Mouse (Mus musculus) hindbrain, embryonic 15.5 days (tissue): Measurements from ENCODE around the gene Tldc1. TPM values are rescaled to one million over a fixed set of nuclear protein-coding genes. Genes with fewer than 3 reads are reported as not detected.

Experiments
- ATAC-seq: fragments of 200-750 bp; cut with Nextera tagmentation; 2 replicates; pipeline ENCODE4 v1.8.0; 2017; ENCODE audit warnings: low read depth, moderate number of reproducible peaks, moderate TSS enrichment; ENCODE audit not compliant: low FRiP score
- H3K27ac ChIP-seq: fragments of 300-500 bp; sonication (generic); replicated peaks from 2 replicates; pipeline ENCODE4 v1.5.1; 2015; ENCODE audit warnings: mild to moderate bottlenecking, inconsistent platforms
- H3K27me3 ChIP-seq: fragments of 300-500 bp; sonication (generic); 2 replicates; pipeline ENCODE4 v1.6.1; 2015; ENCODE audit warnings: control low read depth, inconsistent platforms
- H3K36me3 ChIP-seq: fragments of 300-500 bp; sonication (generic); 2 replicates; pipeline ENCODE4 v1.6.1; 2015; ENCODE audit warnings: control low read depth, inconsistent platforms
- H3K4me1 ChIP-seq: fragments of 300-500 bp; sonication (generic); replicated peaks from 2 replicates; pipeline ENCODE4 v1.6.1; 2015; ENCODE audit warnings: control low read depth, inconsistent platforms
- H3K4me2 ChIP-seq: fragments of 300-500 bp; sonication (generic); 2 replicates; pipeline ENCODE4 v1.6.1; 2015; ENCODE audit warnings: moderate library complexity, mild to moderate bottlenecking, inconsistent platforms
- H3K4me3 ChIP-seq: fragments of 300-500 bp; sonication (generic); 2 replicates; pipeline ENCODE4 v1.5.1; 2015; ENCODE audit warnings: mild to moderate bottlenecking, inconsistent platforms
- H3K9ac ChIP-seq: fragments of 300-500 bp; sonication (generic); 2 replicates; pipeline ENCODE4 v1.6.1; 2015; ENCODE audit warnings: inconsistent platforms
- H3K9me3 ChIP-seq: fragments of 300-500 bp; sonication (generic); 2 replicates; pipeline ENCODE4 v1.6.1; 2016; ENCODE audit warnings: control low read depth, inconsistent platforms
- WGBS: fragments of 180-500 bp; shearing (Covaris S2); methylation state at CpG from one replicate; pipeline ENCODE4 v1.1.7; 2015; 5-methylcytosine and 5-hydroxymethylcytosine counted together
- polyA plus RNA-seq: library from polyadenylated mRNA; unstranded; fragments of >200 nt; fragmentation: Nextera tagmentation; extraction: Ambion mirVana; gene quantifications from 2 replicates; pipeline ENCODE4 v1.2.1, GENCODE M21; 2015

The Tldc1 gene
- polyA plus RNA-seq, 1 experiment from 2014 or later, result 13.2 TPM

GRCm38 (mm10) chr8:119798170-119798964 lies 20.2 kb upstream of the Tldc1 start:
- peak; percentile 81 for ATAC-seq
- peak overlapping the region; percentile 0; the same call in 1 of the 2 replicates for H3K4me3 ChIP-seq
- 0 out of 2 replicates have a peak overlapping the region, but pooled peaks have one; percentile 10 for H3K9ac ChIP-seq

GRCm38 (mm10) chr8:119795651-119796050 lies 17.4 kb upstream of the Tldc1 start:
- Histone ChIP-seq H3K36me3 (no peaks in the 10 kb centered on the region), H3K27me3 (no peaks in the 10 kb centered on the region), H3K4me2 (no peak overlapping the region), H3K9me3 (no peaks in the 10 kb centered on the region), H3K4me3 (no peak overlapping the region), H3K9ac (no peak overlapping the region), H3K4me1 (peaks cover 25% of the 10 kb centered on the region), H3K27ac (no peak overlapping the region)
- no peak for ATAC-seq
- WGBS, result 91% methylated on average over 3 of the region's 3 CpGs

More at GRCm38 (mm10) chr8:119798170-119798964, 20.2 kb upstream of the Tldc1 start:
- Histone ChIP-seq H3K27ac (peak overlapping the region; percentile 78), H3K4me1 (peaks cover 22% of the 10 kb centered on the region), H3K36me3 (no peaks in the 10 kb centered on the region), H3K27me3 (no peaks in the 10 kb centered on the region), H3K9me3 (no peaks in the 10 kb centered on the region), H3K4me2 (peak overlapping the region; percentile 39)
- WGBS, result 4% methylated on average over 15 of the region's 15 CpGs

GRCm38 (mm10) chr8:119794689-119795088 lies 16.5 kb upstream of the Tldc1 start:
- no peak for ATAC-seq
- no peaks in the 10 kb centered on the region for H3K36me3 ChIP-seq
- H3K27ac ChIP-seq, result no peak overlapping the region
- no peak overlapping the region for H3K4me3 ChIP-seq
- WGBS, result 47% methylated on average over 7 of the region's 7 CpGs
- peaks cover 28% of the 10 kb centered on the region for H3K4me1 ChIP-seq
- H3K4me2 ChIP-seq, result no peak overlapping the region
- no peaks in the 10 kb centered on the region for H3K9me3 ChIP-seq
- no peak overlapping the region for H3K9ac ChIP-seq
- H3K27me3 ChIP-seq, result no peaks in the 10 kb centered on the region

GRCm38 (mm10) chr8:119791804-119792704 lies 13.8 kb upstream of the Tldc1 start:
- H3K4me3 ChIP-seq, result no peak overlapping the region
- H3K27ac ChIP-seq, result peak overlapping the region; percentile 63
- no peaks in the 10 kb centered on the region for H3K27me3 ChIP-seq
- H3K36me3 ChIP-seq, result no peaks in the 10 kb centered on the region
- peak; percentile 63; the same call in 1 of the 2 replicates for ATAC-seq
- WGBS, result 12% methylated on average over 16 of the region's 16 CpGs
- H3K4me2 ChIP-seq, result no peak overlapping the region
- H3K9me3 ChIP-seq, result no peaks in the 10 kb centered on the region
- no peak overlapping the region for H3K9ac ChIP-seq
- peaks cover 16% of the 10 kb centered on the region for H3K4me1 ChIP-seq

- Histone ChIP-seq H3K36me3 (no peaks in the 10 kb centered on the region), H3K27ac (no peak overlapping the region), H3K27me3 (no peaks in the 10 kb centered on the region), H3K4me3 (no peak overlapping the region), H3K9me3 (no peaks in the 10 kb centered on the region), H3K4me2 (no peak overlapping the region), H3K4me1 (peaks cover 29% of the 10 kb centered on the region), H3K9ac (no peak overlapping the region)
- ATAC-seq, result no peak
- WGBS, result 80% methylated on average over 7 of the region's 7 CpGs
Measured at GRCm38 (mm10) chr8:119789581-119789980, 11.4 kb upstream of the Tldc1 start.

GRCm38 (mm10) chr8:119788607-119789381 lies 10.6 kb upstream of the Tldc1 start:
- Histone ChIP-seq H3K9ac (no peak overlapping the region), H3K27ac (0 out of 2 replicates have a peak overlapping the region, but pooled peaks have one; percentile 10)
- no peak for ATAC-seq

GRCm38 (mm10) chr8:119787341-119787740 lies 9.1 kb upstream of the Tldc1 start:
- Histone ChIP-seq H3K9me3 (no peaks in the 10 kb centered on the region), H3K27me3 (no peaks in the 10 kb centered on the region), H3K4me3 (no peak overlapping the region), H3K9ac (no peak overlapping the region), H3K36me3 (no peaks in the 10 kb centered on the region), H3K4me1 (peaks cover 26% of the 10 kb centered on the region), H3K27ac (no peak overlapping the region), H3K4me2 (no peak overlapping the region)
- ATAC-seq, result no peak
- 62% methylated on average over 4 of the region's 4 CpGs for WGBS

More at GRCm38 (mm10) chr8:119788607-119789381, 10.6 kb upstream of the Tldc1 start:
- no peak overlapping the region for H3K4me3 ChIP-seq
- 64% methylated on average over 9 of the region's 9 CpGs for WGBS
- no peaks in the 10 kb centered on the region for H3K36me3 ChIP-seq
- no peaks in the 10 kb centered on the region for H3K27me3 ChIP-seq
- no peaks in the 10 kb centered on the region for H3K9me3 ChIP-seq
- H3K4me2 ChIP-seq, result no peak overlapping the region
- peaks cover 29% of the 10 kb centered on the region for H3K4me1 ChIP-seq

- Histone ChIP-seq H3K36me3 (no peaks in the 10 kb centered on the region), H3K27ac (no peak overlapping the region), H3K9ac (no peak overlapping the region), H3K9me3 (no peaks in the 10 kb centered on the region), H3K4me3 (no peak overlapping the region), H3K4me1 (peaks cover 21% of the 10 kb centered on the region), H3K4me2 (no peak overlapping the region), H3K27me3 (no peaks in the 10 kb centered on the region)
- ATAC-seq, result no peak
- WGBS, result 81% methylated on average over 3 of the region's 3 CpGs
Measured at GRCm38 (mm10) chr8:119786871-119787270, 8.7 kb upstream of the Tldc1 start.

- Histone ChIP-seq H3K4me3 (no peak overlapping the region), H3K36me3 (no peaks in the 10 kb centered on the region), H3K4me1 (peaks cover 16% of the 10 kb centered on the region), H3K4me2 (0 out of 2 replicates have a peak overlapping the region, but pooled peaks have one; percentile 23), H3K9me3 (no peaks in the 10 kb centered on the region), H3K9ac (no peak overlapping the region), H3K27ac (no peak overlapping the region), H3K27me3 (no peaks in the 10 kb centered on the region)
- WGBS, result 24% methylated on average over 18 of the region's 18 CpGs
- ATAC-seq, result peak; percentile 29; the same call in 1 of the 2 replicates
Measured at GRCm38 (mm10) chr8:119785764-119786405, 7.7 kb upstream of the Tldc1 start.

- no peak overlapping the region for H3K9ac ChIP-seq
- H3K9me3 ChIP-seq, result no peaks in the 10 kb centered on the region
- H3K4me3 ChIP-seq, result no peak overlapping the region
- H3K27ac ChIP-seq, result no peak overlapping the region
- no peak overlapping the region for H3K4me2 ChIP-seq
- 62% methylated on average over 7 of the region's 7 CpGs for WGBS
- H3K36me3 ChIP-seq, result no peaks in the 10 kb centered on the region
- peaks cover 13% of the 10 kb centered on the region for H3K4me1 ChIP-seq
- no peaks in the 10 kb centered on the region for H3K27me3 ChIP-seq
- no peak for ATAC-seq
Measured at GRCm38 (mm10) chr8:119784676-119785075, 6.5 kb upstream of the Tldc1 start.

GRCm38 (mm10) chr8:119784141-119784574 lies 5.9 kb upstream of the Tldc1 start:
- Histone ChIP-seq H3K4me1 (peaks cover 13% of the 10 kb centered on the region), H3K9ac (no peak overlapping the region), H3K9me3 (no peaks in the 10 kb centered on the region), H3K27ac (no peak overlapping the region), H3K4me3 (no peak overlapping the region), H3K4me2 (no peak overlapping the region), H3K36me3 (no peaks in the 10 kb centered on the region), H3K27me3 (no peaks in the 10 kb centered on the region)
- 56% methylated on average over 9 of the region's 9 CpGs for WGBS
- no peak for ATAC-seq
